Mouse (Mus musculus): ENCODE measurements around the gene Olfr606.
"Not testable (repeated sequence)": the region's sequence is repeated elsewhere in the genome, so short reads cannot be mapped to it uniquely, and the experiment has no call there.

Gene Olfr606

GRCm38 (mm10) chr7:103448746-103449145 is at the start of gene Olfr606:
Gene Olfr606 (plus strand): TSS chr7:103449046.
- no peak for DNase-seq (ENCODE audit: low spot score in 2 of 2)

DNA sequence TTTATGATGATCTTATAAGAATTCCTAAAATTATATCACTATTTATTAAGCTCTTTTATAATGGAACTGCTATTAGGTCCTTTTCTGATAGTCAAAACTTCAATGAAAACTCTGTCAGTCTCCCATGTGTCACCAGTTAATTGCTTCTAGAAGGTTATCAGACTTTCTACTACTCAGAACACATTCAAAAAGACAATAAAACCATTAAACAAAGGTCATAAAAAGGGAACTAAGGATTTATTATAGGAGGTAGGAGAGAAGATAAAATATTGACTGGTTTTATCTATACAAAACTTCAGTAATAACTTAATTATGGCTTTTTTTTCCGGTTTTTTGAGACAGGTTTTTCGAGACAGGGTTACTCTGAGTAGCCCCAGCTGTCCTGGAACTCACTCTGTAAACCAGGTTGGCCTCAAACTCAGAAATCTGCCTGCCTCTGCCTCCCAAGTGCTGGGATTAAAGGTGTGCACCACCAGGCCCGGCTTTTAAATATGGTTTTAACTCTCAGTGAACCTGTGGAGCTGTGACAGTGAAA is 42.3 kb upstream of the Olfr606 start:
- DNase-seq (ENCODE audit: low spot score in 2 of 2) = not testable (repeated sequence)

DNA sequence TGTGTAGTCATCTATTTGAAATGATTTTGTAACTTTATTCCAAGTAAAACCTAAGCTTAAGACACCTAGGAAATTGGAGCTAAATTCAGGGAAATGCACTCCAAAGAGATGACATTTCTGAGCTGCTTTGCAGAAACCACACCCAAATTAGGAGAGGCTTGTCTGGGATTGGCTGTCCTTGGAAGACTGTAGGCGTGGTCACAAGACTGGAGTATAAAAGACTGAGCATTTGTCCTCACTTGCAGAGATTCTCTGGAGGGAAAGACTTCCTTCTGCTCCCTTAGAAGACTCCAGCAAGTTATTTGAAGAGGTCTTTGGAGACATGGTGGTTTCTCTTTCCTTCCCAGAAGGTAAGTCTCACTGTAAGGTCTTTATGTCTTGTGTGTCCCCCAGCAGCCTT is 34.1 kb upstream of the Olfr606 start, which contains the start of gene Usp17lc:
Gene Usp17lc, plus strand, starts transcription at position 301 of the 400 bp plus-strand sequence.
- DNase-seq (ENCODE audit: low spot score in 2 of 2) = not testable (repeated sequence)

DNA sequence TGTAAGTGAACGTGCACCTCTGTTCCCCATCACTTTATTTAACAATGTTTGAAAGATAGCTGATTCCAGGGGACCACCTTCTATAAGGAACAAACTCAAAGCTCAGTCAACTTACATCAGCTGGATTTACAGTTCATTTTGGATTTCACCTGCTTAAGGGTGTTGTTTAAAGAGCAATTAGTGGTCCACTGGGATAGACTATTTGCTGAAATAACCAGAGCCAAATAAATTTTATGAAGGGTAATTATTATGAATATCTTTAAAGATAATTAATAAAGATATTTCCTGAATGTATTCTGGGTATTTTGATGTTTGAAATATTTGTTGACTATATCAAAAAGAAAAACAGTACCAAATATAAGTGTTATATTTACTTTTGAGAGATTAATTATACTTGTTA is 3.5 kb upstream of the Olfr606 start, which contains the start of gene Olfr605:
Gene Olfr605, minus strand, starts transcription at position 101 of the 400 bp plus-strand sequence.
- no peak for DNase-seq (ENCODE audit: low spot score in 2 of 2)

DNA sequence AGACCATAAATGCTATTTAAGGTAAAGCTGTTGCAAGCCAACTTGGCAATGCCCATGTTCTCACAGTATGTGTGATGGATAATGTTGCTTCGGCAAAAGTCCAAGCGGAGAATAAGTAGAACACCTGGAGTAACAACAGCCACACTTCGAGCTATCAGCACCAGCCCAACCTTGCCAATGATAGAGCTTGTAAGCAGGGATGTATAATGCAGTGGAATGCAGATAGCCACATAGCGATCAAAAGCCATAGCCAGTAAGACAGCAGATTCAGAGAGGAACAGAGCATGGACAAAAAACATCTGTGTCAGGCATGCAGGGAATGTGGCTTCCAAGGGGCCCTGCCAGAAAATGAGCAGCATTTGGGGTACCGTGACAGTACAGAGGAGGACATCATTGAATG is 11.7 kb downstream of the Olfr606 start:
- DNase-seq (ENCODE audit: low spot score in 2 of 2) = no peak

GRCm38 (mm10) chr7:103469577-103469976 is 20.7 kb downstream of the Olfr606 start, which contains the start of gene Olfr608:
Gene Olfr608 (plus strand): TSS chr7:103469877.
- no peak for DNase-seq (ENCODE audit: low spot score in 2 of 2)

DNA sequence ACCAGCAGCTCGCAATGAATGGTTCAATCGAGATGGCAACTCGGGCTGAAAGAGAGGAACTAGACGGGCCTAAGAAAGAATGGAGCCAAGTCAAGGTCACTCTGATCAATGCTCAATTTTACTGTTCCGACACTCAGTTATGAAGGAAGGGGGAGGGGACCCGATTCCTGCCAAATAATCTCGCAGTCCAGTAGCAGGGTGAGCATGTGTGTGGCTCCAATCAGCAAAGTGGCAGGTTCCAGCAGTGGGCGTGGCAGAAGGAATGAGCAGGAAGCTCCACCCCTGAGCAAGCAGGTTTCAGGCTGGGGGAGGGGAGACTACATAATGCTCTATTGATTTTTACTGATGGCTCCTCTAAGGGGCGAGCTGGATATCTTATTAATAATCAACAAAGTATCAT is 28.3 kb downstream of the Olfr606 start:
- DNase-seq (ENCODE audit: low spot score in 2 of 2) = not testable (repeated sequence)

DNA sequence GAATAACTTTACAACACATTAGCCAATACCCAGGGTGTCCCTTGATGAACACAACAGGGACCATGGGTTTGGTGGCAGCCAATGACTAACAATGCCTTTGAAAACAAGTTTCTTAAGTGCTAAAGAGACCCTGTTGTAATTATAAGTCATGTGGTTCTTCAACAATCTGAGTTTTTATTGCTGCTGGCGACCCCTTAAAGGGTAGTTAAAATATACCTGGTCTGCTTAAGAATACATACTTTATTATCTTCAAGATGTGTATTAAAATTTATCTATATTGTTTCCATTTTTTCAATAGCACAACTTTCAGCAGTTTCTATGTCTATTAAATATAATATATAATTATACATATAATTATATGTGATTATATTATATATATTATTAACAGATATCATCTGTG is 49.1 kb downstream of the Olfr606 start, which contains the start of gene Olfr609:
Gene Olfr609, minus strand, starts transcription at position 101 of the 400 bp plus-strand sequence.
- no peak for DNase-seq (ENCODE audit: low spot score in 2 of 2)

Measured in urinary bladder, postnatal 36 days (tissue).